Mouse (Mus musculus) forebrain, embryonic 10.5 days (tissue): Measurements from ENCODE around the gene Itpr3. TPM values are rescaled to one million over a fixed set of nuclear protein-coding genes. Genes with fewer than 3 reads are reported as not detected.

Experiments
- DNase-seq: peaks from one replicate; pipeline ENCODE4 v3.0.0-alpha.2; 2017; ENCODE audit warnings: low spot score; ENCODE audit errors: extremely low spot score
- H3K27ac ChIP-seq: fragments of 300-500 bp; sonication (generic); 2 replicates; pipeline ENCODE4 v1.5.1; 2016; ENCODE audit warnings: mild to moderate bottlenecking
- H3K27me3 ChIP-seq: fragments of 300-500 bp; sonication (generic); 2 replicates; pipeline ENCODE4 v1.6.1; 2016; ENCODE audit warnings: mild to moderate bottlenecking; ENCODE audit not compliant: poor library complexity, severe bottlenecking
- H3K36me3 ChIP-seq: fragments of 300-500 bp; sonication (generic); replicated peaks from 2 replicates; pipeline ENCODE4 v1.6.1; 2016; ENCODE audit warnings: mild to moderate bottlenecking, moderate library complexity
- H3K4me1 ChIP-seq: fragments of 300-500 bp; sonication (generic); 2 replicates; pipeline ENCODE4 v1.6.1; 2016
- H3K4me3 ChIP-seq: fragments of 300-500 bp; sonication (generic); 2 replicates; pipeline ENCODE4 v1.5.1; 2016; ENCODE audit warnings: mild to moderate bottlenecking, moderate library complexity
- H3K9me3 ChIP-seq: fragments of 300-500 bp; sonication (generic); 2 replicates; pipeline ENCODE4 v1.6.1; 2016; ENCODE audit warnings: mild to moderate bottlenecking, moderate library complexity
- WGBS: fragments of 180-500 bp; shearing (Covaris S2); methylation state at CpG from one replicate; pipeline ENCODE4 v1.1.7; 2016; 5-methylcytosine and 5-hydroxymethylcytosine counted together
- polyA plus RNA-seq: library from polyadenylated mRNA; unstranded; fragments of >200 nt; fragmentation: Nextera tagmentation; extraction: Ambion mirVana; gene quantifications from 2 replicates; pipeline ENCODE4 v1.2.1, GENCODE M21; 2016

Itpr3 gene
- polyA plus RNA-seq, 1 experiment from 2014 or later: 1.6 TPM

GRCm38 (mm10) chr17:27041046-27041786 is 15.9 kb upstream of the Itpr3 start:
- H3K4me3 ChIP-seq: no peak overlapping the region
- H3K9me3 ChIP-seq: no peaks in the 10 kb centered on the region
- 54% methylated on average over 10 of the region's 13 CpGs for WGBS
- H3K4me1 ChIP-seq: peaks cover 57% of the 10 kb centered on the region
- no peak for DNase-seq
- no peaks in the 10 kb centered on the region for H3K36me3 ChIP-seq
- H3K27me3 ChIP-seq: peaks cover 28% of the 10 kb centered on the region
- H3K27ac ChIP-seq: peak overlapping the region; percentile 85

DNA sequence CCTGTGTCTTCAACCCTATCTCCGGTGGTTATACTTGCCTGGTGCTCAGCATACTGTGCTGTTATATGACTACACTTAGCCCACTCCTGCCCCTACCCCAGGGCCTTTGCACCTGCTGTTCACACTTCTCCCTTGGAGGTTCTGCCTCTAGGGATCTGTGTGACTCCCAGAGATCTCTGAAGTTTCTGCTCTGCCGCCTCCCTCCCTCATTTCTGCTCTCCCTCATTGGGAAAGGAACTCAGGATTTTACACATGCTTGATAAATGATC is 15.4 kb upstream of the Itpr3 start:
- Histone ChIP-seq H3K9me3 (no peaks in the 10 kb centered on the region), H3K27ac (peak overlapping the region; percentile 85), H3K27me3 (peaks cover 28% of the 10 kb centered on the region), H3K36me3 (no peaks in the 10 kb centered on the region), H3K4me1 (peaks cover 52% of the 10 kb centered on the region), H3K4me3 (no peak overlapping the region)
- DNase-seq: no peak
- 84% methylated on average over 2 of the region's 2 CpGs for WGBS

GRCm38 (mm10) chr17:27042840-27043239 is 14.3 kb upstream of the Itpr3 start:
- no peaks in the 10 kb centered on the region for H3K9me3 ChIP-seq
- WGBS: 67% methylated on average over 6 of the region's 6 CpGs
- peaks cover 24% of the 10 kb centered on the region for H3K27me3 ChIP-seq
- no peaks in the 10 kb centered on the region for H3K36me3 ChIP-seq
- DNase-seq: no peak
- peaks cover 49% of the 10 kb centered on the region for H3K4me1 ChIP-seq
- H3K4me3 ChIP-seq: no peak overlapping the region
- peak overlapping the region; percentile 72 for H3K27ac ChIP-seq

DNA sequence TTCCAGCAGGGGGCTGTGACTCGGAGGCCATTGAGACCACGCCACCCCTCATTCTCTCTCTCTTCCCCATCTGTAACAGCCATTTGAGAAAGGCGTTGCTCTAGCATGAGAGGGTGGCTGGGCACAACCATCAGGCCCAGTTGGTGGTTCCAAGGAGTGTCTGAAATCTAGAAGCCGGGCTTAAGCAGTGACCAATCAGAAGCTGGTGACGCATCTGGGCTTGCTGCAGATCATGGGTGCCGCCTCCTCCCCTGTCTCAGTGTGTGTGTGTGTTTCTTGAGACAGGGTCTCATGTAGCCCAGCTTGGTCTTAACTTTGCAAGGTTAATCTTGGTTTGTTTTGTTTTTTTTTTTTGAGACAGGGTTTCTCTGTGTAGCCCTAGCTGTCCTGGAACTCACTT is 11.9 kb upstream of the Itpr3 start:
- DNase-seq: no peak
- 84% methylated on average over 6 of the region's 6 CpGs for WGBS
- H3K27me3 ChIP-seq: peaks cover under 1% of the 10 kb centered on the region; the same call in 1 of the 2 replicates

GRCm38 (mm10) chr17:27047762-27048444 is 9.2 kb upstream of the Itpr3 start:
- no peak for DNase-seq
- no peak overlapping the region for H3K4me3 ChIP-seq
- H3K27ac ChIP-seq: peak overlapping the region; percentile 69
- H3K4me1 ChIP-seq: peaks cover 24% of the 10 kb centered on the region
- no peaks in the 10 kb centered on the region for H3K9me3 ChIP-seq
- no peaks in the 10 kb centered on the region for H3K36me3 ChIP-seq
- WGBS: 72% methylated on average over 14 of the region's 14 CpGs
- H3K27me3 ChIP-seq: no peaks in the 10 kb centered on the region

More for the DNA sequence above, 11.9 kb upstream of the Itpr3 start:
- peaks cover 31% of the 10 kb centered on the region for H3K4me1 ChIP-seq
- no peaks in the 10 kb centered on the region for H3K9me3 ChIP-seq
- H3K27ac ChIP-seq: no peak overlapping the region
- no peak overlapping the region for H3K4me3 ChIP-seq
- H3K36me3 ChIP-seq: no peaks in the 10 kb centered on the region

- DNase-seq: no peak
- 61% methylated on average over 14 of the region's 14 CpGs for WGBS
- peak overlapping the region; percentile 69 for H3K27ac ChIP-seq
- H3K27me3 ChIP-seq: peaks cover 3% of the 10 kb centered on the region; the same call in 1 of the 2 replicates
- H3K4me1 ChIP-seq: peaks cover 17% of the 10 kb centered on the region
- no peak overlapping the region for H3K4me3 ChIP-seq
- no peaks in the 10 kb centered on the region for H3K9me3 ChIP-seq
- H3K36me3 ChIP-seq: no peaks in the 10 kb centered on the region
These were observed 8.5 kb upstream of the Itpr3 start for GRCm38 (mm10) chr17:27048445-27049239.

- Histone ChIP-seq H3K9me3 (no peaks in the 10 kb centered on the region), H3K4me3 (no peak overlapping the region), H3K27ac (no peak overlapping the region), H3K36me3 (no peaks in the 10 kb centered on the region), H3K27me3 (peaks cover 18% of the 10 kb centered on the region), H3K4me1 (peaks cover 17% of the 10 kb centered on the region)
- DNase-seq: no peak
- WGBS: 73% methylated on average over 5 of the region's 5 CpGs
These were observed 6.3 kb upstream of the Itpr3 start for GRCm38 (mm10) chr17:27050853-27051252.

- Histone ChIP-seq H3K4me3 (0 out of 2 replicates have a peak overlapping the region, but pooled peaks have one; percentile 6), H3K9me3 (no peaks in the 10 kb centered on the region), H3K27ac (peak overlapping the region; percentile 44; the same call in 1 of the 2 replicates), H3K36me3 (no peaks in the 10 kb centered on the region), H3K4me1 (peaks cover 24% of the 10 kb centered on the region), H3K27me3 (peaks cover 25% of the 10 kb centered on the region)
- 43% methylated on average over 9 of the region's 11 CpGs for WGBS
- DNase-seq: no peak
These were observed 5.6 kb upstream of the Itpr3 start for GRCm38 (mm10) chr17:27051514-27051913.

- Histone ChIP-seq H3K27ac (peak overlapping the region; percentile 81), H3K36me3 (no peaks in the 10 kb centered on the region), H3K4me3 (peak overlapping the region; percentile 59), H3K27me3 (peaks cover 69% of the 10 kb centered on the region), H3K4me1 (peaks cover 56% of the 10 kb centered on the region), H3K9me3 (no peaks in the 10 kb centered on the region)
- under 1% methylated on average over 13 of the region's 13 CpGs for WGBS
- peak; percentile 49 for DNase-seq
These were observed 934 bp upstream of the Itpr3 start for GRCm38 (mm10) chr17:27056170-27056569.

DNA sequence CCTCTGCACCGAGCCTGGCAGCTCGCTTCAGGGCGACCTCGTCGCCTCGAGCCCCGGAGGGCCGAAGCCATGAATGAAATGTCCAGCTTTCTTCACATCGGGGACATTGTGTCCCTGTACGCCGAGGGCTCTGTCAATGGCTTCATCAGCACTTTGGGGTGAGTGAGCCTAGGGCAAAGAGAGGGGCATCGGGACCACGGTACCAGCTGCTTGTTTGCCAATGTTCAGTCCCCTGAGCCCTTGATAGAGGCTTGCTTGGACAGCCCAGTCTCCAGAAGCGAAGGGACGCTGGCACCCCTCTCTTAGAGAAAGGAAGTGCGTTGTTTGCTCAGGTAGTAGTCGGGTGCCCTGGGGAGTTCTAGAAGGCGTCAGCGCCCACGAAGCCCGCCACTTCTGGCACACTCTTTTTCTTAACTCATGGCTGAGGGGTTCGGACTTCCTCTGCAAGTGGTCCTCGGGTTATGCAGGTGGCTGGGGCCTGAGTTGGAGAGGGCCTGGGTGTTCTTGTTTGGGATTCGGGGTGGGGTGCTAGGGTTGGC is 482 bp downstream of the Itpr3 start:
- no peak for DNase-seq
- H3K9me3 ChIP-seq: no peaks in the 10 kb centered on the region
- WGBS: 2% methylated on average over 24 of the region's 24 CpGs
- no peaks in the 10 kb centered on the region for H3K36me3 ChIP-seq
- H3K4me3 ChIP-seq: peak overlapping the region; percentile 59
- H3K27me3 ChIP-seq: peaks cover 69% of the 10 kb centered on the region
- peaks cover 46% of the 10 kb centered on the region for H3K4me1 ChIP-seq
- peak overlapping the region; percentile 81 for H3K27ac ChIP-seq

- Histone ChIP-seq H3K4me3 (no peak overlapping the region), H3K9me3 (no peaks in the 10 kb centered on the region), H3K27me3 (peaks cover 52% of the 10 kb centered on the region), H3K27ac (no peak overlapping the region), H3K36me3 (no peaks in the 10 kb centered on the region), H3K4me1 (peaks cover 61% of the 10 kb centered on the region)
- WGBS: 80% methylated on average over 8 of the region's 8 CpGs
- no peak for DNase-seq
These were observed 3.6 kb downstream of the Itpr3 start for GRCm38 (mm10) chr17:27060698-27061097.

GRCm38 (mm10) chr17:27061727-27062126 is 4.6 kb downstream of the Itpr3 start:
- no peaks in the 10 kb centered on the region for H3K36me3 ChIP-seq
- H3K9me3 ChIP-seq: no peaks in the 10 kb centered on the region
- no peak overlapping the region for H3K27ac ChIP-seq
- WGBS: 94% methylated on average over 3 of the region's 3 CpGs
- DNase-seq: no peak
- peaks cover 54% of the 10 kb centered on the region for H3K4me1 ChIP-seq
- H3K4me3 ChIP-seq: no peak overlapping the region
- peaks cover 42% of the 10 kb centered on the region for H3K27me3 ChIP-seq
